Mouse (Mus musculus): Measurements from ENCODE around the gene Nme7. TPM values are rescaled to one million over a fixed set of nuclear protein-coding genes. Genes with fewer than 3 reads are reported as not detected.
A peak's percentile ranks its signal among the peaks of the same experiment; 100 is the strongest.

Nme7 gene
- total RNA-seq (2021): 1 to 10 TPM; 1.4 TPM
- long read RNA-seq, experiment 1, partial matches to known transcripts: 3 of 4 reads
- long read RNA-seq, experiment 1, other reads (novel, unspliced or antisense): 1 of 4 reads
- long read RNA-seq, experiment 2, partial matches to known transcripts: 0 of 5 reads
- long read RNA-seq, experiment 2, other reads (novel, unspliced or antisense): 5 of 5 reads

- no peak within 1 kb of the TSS for H3K4me3 ChIP-seq
- no peak for DNase-seq
- no peak for TF ChIP-seq CTCF (IDR thresholded peaks at IDR 0.05)
- H3K27ac ChIP-seq: no peak within 1 kb of the TSS
- intact Hi-C loops (cut with DNase I): no loop called here
Observed at GRCm38 (mm10) chr1:164303821-164304220, at the start of gene Nme7. TSS of gene Nme7 (plus strand) at chr1:164304121.

- intact Hi-C loops (cut with DNase I): no loop called here
- no peak for TF ChIP-seq CTCF (IDR thresholded peaks at IDR 0.05)
- H3K27ac ChIP-seq: no peak overlapping the region
Observed at GRCm38 (mm10) chr1:164254836-164255235, 49.1 kb upstream of the Nme7 start.

GRCm38 (mm10) chr1:164260171-164261028, 43.5 kb upstream of the Nme7 start:
- Histone ChIP-seq H3K27ac (no peak overlapping the region), H3K4me3 (no peak overlapping the region)
- no peak for TF ChIP-seq CTCF (IDR thresholded peaks at IDR 0.05)
- intact Hi-C loops (cut with DNase I): no loop called here
- DNase-seq: no peak

More at GRCm38 (mm10) chr1:164254836-164255235, 49.1 kb upstream of the Nme7 start:
- H3K4me3 ChIP-seq: no peak overlapping the region
- no peak for DNase-seq

- no peak for TF ChIP-seq CTCF (IDR thresholded peaks at IDR 0.05)
- Histone ChIP-seq H3K4me3 (no peak overlapping the region), H3K27ac (no peak overlapping the region)
- intact Hi-C loops (cut with DNase I): no loop called here
- DNase-seq: peak; percentile 45
Observed at GRCm38 (mm10) chr1:164261553-164261952, 42.4 kb upstream of the Nme7 start.

GRCm38 (mm10) chr1:164270941-164271340, 33.0 kb upstream of the Nme7 start:
- Histone ChIP-seq H3K27ac (no peak overlapping the region), H3K4me3 (no peak overlapping the region)
- no peak for DNase-seq
- no peak for TF ChIP-seq CTCF (IDR thresholded peaks at IDR 0.05)
- intact Hi-C loops (cut with DNase I): no loop called here

GRCm38 (mm10) chr1:164273659-164274058, 30.3 kb upstream of the Nme7 start:
- no peak for TF ChIP-seq CTCF (IDR thresholded peaks at IDR 0.05)
- intact Hi-C loops (cut with DNase I): no loop called here

GRCm38 (mm10) chr1:164275455-164275954, 28.4 kb upstream of the Nme7 start, which contains the start of gene Ccdc181:
TSS of gene Ccdc181 (plus strand) at chr1:164275585.
- Histone ChIP-seq H3K27ac (peak within 1 kb of the TSS; percentile 72), H3K4me3 (peak within 1 kb of the TSS; percentile 85)
- intact Hi-C loops (cut with DNase I): no loop called here
- no peak for TF ChIP-seq CTCF (IDR thresholded peaks at IDR 0.05)
- peak; percentile 95 for DNase-seq

More at GRCm38 (mm10) chr1:164273659-164274058, 30.3 kb upstream of the Nme7 start:
- no peak overlapping the region for H3K27ac ChIP-seq
- DNase-seq: no peak
- no peak overlapping the region for H3K4me3 ChIP-seq

- no peak overlapping the region for H3K4me3 ChIP-seq
- intact Hi-C loops (cut with DNase I): no loop called here
Observed at GRCm38 (mm10) chr1:164276552-164276951, 27.4 kb upstream of the Nme7 start.

GRCm38 (mm10) chr1:164279332-164279731, 24.6 kb upstream of the Nme7 start:
- no peak for TF ChIP-seq CTCF (IDR thresholded peaks at IDR 0.05)
- Histone ChIP-seq H3K4me3 (no peak overlapping the region), H3K27ac (no peak overlapping the region)
- intact Hi-C loops (cut with DNase I): no loop called here
- no peak for DNase-seq

More at GRCm38 (mm10) chr1:164276552-164276951, 27.4 kb upstream of the Nme7 start:
- no peak for DNase-seq
- no peak overlapping the region for H3K27ac ChIP-seq
- no peak for TF ChIP-seq CTCF (IDR thresholded peaks at IDR 0.05)

- TF ChIP-seq CTCF (IDR thresholded peaks at IDR 0.05): no peak
- intact Hi-C loops (cut with DNase I): no loop called here
- Histone ChIP-seq H3K27ac (no peak overlapping the region), H3K4me3 (no peak overlapping the region)
- no peak for DNase-seq
Observed at GRCm38 (mm10) chr1:164284007-164284406, 19.9 kb upstream of the Nme7 start.

GRCm38 (mm10) chr1:164287406-164287805, 16.5 kb upstream of the Nme7 start:
- Histone ChIP-seq H3K4me3 (no peak overlapping the region), H3K27ac (no peak overlapping the region)
- no peak for TF ChIP-seq CTCF (IDR thresholded peaks at IDR 0.05)
- no peak for DNase-seq
- intact Hi-C loops (cut with DNase I): no loop called here

- no peak overlapping the region for H3K27ac ChIP-seq
- H3K4me3 ChIP-seq: no peak overlapping the region
- no peak for DNase-seq
- TF ChIP-seq CTCF (IDR thresholded peaks at IDR 0.05): no peak
- intact Hi-C loops (cut with DNase I): loop anchor here (5.0 kb wide), 1 partner anchor 1985 kb away; no protein-coding TSS in a partner anchor
Observed at GRCm38 (mm10) chr1:164292040-164292439, 11.9 kb upstream of the Nme7 start.

- no peak overlapping the region for H3K27ac ChIP-seq
- intact Hi-C loops (cut with DNase I): loop anchor here (5.0 kb wide), 1 partner anchor 1987 kb away; no protein-coding TSS in a partner anchor
- DNase-seq: no peak
- no peak for TF ChIP-seq CTCF (IDR thresholded peaks at IDR 0.05)
- no peak overlapping the region for H3K4me3 ChIP-seq
Observed at GRCm38 (mm10) chr1:164294071-164294470, 9.8 kb upstream of the Nme7 start.
